Mouse (Mus musculus) c-Kit-positive CD71-positive TER-119-positive erythroid progenitor cells, embryonic 14.5 days (primary cell): ENCODE data around the gene Acly.

Experiments
- DNase-seq: peaks from one replicate; pipeline ENCODE4 v3.0.0-alpha.2; 2013; ENCODE audit warnings: low spot score

Acly gene

GRCm38 (mm10) chr11:100440691-100441522 is 86.9 kb downstream of the Acly start:
- DNase-seq: peak; percentile 67

- DNase-seq: no peak
These were observed 89.9 kb downstream of the Acly start for GRCm38 (mm10) chr11:100437901-100438300.

DNA sequence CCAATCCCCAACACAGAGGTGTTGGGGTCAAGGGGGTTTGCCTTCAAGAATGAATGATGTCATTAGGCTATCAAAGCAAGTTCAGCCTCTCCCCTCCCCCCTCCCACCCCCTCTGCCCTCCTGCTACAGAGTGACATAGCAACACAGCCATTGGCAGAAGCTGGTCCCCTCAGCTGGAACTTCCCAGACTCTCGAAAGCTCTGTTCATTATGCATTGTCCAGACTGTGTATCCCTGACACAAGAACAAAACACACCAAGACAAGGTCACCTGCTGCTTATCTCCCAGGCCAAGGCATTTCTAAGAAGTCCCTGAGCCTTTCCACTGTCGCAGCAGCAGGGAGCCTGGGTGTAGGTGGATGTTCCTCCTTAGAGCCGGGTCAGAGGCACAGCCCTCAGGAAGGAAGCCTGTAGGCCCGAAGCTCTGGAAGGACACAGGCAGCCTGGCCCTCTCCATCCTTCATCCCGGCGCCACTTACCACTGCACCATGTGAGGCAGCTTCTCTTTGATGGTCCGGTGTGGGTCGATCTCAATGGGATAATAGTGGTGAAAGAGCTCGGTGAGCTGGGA is 92.0 kb downstream of the Acly start:
- DNase-seq: no peak

GRCm38 (mm10) chr11:100432002-100432401 is 95.8 kb downstream of the Acly start:
- no peak for DNase-seq

GRCm38 (mm10) chr11:100430052-100430451 is 97.7 kb downstream of the Acly start:
- DNase-seq: no peak

DNA sequence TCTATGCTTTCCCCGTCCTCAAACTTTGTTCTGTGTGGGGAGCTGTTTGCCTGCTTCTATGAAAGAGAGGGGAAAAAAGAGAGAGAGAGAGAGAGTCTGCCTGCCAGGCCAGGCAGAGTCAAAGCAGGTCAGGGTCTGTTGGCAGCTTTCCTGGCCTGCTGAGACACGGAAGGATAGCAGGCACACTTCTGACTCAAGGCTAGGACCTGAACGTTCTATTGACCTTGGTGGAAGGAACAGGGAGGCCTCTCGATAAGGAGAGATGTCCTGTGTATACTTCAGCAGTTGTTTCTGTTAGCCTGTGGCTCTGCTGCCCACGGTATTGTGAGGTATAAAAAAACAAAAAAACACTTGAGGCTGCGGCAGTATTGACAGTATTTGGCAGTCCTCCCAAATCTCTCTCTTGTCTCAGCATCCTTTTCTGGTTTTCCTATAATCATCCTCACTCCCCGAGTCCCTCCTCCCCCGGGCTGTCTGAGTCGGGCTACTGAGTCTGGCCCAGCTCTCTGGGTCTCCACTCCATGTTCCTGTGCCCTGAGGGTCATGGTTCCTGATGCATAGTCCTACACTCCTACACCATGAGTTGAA is 99.1 kb downstream of the Acly start:
- DNase-seq: no peak

GRCm38 (mm10) chr11:100426820-100427219 is 101.0 kb downstream of the Acly start:
- DNase-seq: no peak
